Mouse (Mus musculus): ENCODE data around the gene Snrpa1.

The Snrpa1 gene

DNA sequence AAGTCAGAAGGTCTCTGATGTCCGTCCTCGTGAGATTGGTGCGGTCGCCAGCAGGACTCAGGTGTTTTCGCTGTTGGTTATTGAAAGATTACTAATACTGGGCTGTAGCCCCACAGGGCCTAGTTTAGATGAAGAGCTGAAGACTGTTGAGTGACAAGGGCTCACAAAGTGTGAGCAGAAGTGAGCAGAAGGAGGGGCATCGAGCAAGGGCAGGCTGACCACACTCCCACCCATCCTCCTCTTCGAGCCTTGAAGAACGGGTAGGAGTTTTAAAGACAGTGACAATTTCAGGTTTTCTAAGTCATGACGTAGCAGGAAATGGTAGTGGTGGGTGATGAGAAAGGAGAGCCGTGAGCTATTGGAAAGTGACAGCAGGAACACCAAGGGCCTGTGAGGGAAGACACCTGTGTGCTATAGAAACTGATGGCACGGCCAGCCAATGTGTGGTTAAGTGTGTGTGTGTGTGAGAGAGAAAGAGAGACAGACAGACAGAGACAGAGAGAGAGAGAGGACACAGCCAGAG is 57.1 kb downstream of the Snrpa1 start:
- DNase-seq (ENCODE audit: low read depth), result no peak

DNA sequence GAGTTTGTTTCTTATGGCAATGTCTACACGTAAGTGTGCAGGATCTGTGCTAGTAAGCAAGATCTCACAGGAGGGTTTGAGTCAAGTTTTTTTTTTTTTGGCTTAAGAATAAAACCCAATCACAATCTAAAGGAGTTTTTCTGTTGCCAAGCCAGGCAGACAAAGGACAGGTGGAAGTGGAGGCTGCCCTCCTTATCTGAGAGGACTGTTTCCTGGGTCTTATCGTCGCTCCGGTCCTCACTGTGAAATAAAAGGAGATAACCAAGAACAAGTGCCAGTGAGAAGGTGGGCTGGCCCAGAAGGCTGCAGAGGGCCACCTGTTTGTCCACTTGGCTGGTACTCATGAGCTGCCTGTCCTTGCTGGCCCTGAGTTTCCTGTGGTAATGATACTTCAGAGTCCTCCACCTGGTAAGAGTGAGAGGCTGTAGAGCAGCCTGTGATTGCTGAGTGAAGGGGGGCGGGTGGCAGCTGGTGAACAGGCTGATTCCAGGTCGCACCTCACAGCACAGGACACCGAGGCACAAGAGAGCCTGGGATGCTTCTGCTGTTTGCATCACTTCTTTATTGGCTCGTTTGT is 58.2 kb downstream of the Snrpa1 start:
- no peak for DNase-seq (ENCODE audit: low read depth)

DNA sequence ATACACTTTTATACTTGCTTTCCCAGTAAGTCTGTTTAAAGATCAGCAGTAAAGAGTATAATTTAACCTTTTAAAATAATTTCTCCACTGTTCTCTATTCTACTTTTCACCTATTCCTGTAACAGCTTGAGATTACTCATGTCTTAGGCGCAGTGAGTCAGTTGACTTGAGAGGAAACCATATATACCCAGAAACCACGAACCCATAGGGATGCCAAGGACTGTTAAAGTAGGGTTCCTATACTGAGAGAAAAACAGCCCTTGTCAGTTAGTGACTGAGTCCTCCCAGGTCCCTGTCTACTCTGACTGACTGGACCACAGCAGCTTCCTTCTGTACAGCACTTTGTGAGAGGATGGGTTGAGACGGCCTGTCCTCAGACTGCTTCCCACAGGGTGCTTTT is 59.2 kb downstream of the Snrpa1 start:
- DNase-seq (ENCODE audit: low read depth), result no peak

DNA sequence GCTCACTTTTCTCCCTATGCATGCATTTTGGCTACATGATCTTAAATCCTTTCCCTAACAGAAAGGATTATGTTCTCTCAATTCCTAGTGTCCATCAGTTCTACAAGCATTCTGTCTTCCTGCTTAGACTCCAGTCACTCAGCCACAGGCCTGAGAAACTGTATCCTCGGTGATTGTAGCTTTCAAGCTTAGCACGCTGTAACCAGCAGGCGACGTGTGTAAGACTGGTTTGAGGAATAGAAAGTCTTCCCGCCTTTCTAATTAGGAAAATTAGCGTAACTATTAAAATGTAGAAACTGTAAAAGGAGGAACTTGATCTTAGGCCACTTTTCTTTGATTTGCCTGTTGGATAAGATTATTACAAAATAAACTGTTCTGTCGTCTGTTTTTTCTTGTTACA is 60.0 kb downstream of the Snrpa1 start:
- DNase-seq (ENCODE audit: low read depth), result no peak

DNA sequence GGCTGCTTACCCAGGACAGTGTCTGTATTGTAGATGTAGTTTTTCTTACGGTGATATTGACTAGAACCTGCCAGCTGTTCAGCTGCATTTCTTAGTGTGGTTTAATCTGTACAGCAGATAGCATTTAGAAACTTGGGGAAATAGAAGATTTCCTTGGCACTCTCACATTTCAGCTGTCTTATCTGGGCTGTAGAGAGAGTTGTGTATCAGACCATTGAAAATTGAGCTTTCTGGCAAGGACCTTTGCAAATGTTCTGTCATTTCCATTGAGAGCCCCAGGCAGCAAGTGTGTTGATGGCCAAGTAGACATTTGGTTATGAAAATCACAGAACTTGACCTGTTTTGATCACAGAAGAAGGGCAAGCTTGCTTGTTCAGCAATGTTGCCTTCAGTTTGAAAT is 61.3 kb downstream of the Snrpa1 start:
- no peak for DNase-seq (ENCODE audit: low read depth)

DNA sequence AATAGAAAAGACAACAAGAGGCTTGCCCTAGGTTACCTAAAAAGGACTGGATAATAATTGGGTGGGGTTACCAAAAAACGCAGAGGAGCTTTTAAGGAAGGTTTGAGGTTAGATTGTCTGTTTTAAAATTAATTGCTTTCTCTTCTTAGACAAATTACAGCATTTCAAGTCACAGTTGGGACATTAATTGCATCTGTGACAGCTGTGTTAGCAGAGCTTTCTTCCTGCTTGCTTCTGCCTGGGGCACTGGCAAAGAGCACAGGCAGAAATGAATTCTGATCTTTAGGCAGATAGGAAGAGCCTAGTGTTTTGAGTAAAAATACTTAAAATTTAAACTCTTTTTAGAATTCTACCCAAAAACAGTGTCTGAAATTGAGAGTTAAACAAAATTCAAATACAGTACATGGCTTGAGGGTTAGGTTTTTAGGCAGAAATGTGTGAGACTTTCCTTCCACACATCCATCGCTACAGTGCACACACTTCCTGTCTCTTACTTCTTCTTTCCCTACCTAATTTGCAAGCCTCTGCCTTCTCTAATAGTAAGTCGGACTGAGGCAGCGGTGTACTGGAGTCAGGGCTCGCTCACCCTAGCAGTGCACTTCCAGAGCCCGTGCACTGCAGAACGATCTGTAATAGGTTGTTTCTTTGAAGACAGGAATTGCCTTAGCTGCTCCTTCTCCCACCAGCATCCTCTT is 62.0 kb downstream of the Snrpa1 start:
- no peak for DNase-seq (ENCODE audit: low read depth)

Measured in c-Kit-positive CD71-negative TER-119-negative erythroid progenitor cells, embryonic 14.5 days (primary cell).